Mouse (Mus musculus) erythroblast, embryonic 14.5 days (primary cell): ENCODE measurements around the gene Lancl1.

ENCODE experiments used
- GATA1 ChIP-seq: IDR thresholded peaks from 2 replicates; pipeline ENCODE4 v1.6.1; 2012; ENCODE audit warnings: low read length, inconsistent platforms, mixed read lengths
- TAL1 ChIP-seq: IDR thresholded peaks from 3 replicates; pipeline ENCODE4 v1.6.1; 2012; ENCODE audit warnings: low read length, inconsistent platforms, mixed read lengths

DNA sequence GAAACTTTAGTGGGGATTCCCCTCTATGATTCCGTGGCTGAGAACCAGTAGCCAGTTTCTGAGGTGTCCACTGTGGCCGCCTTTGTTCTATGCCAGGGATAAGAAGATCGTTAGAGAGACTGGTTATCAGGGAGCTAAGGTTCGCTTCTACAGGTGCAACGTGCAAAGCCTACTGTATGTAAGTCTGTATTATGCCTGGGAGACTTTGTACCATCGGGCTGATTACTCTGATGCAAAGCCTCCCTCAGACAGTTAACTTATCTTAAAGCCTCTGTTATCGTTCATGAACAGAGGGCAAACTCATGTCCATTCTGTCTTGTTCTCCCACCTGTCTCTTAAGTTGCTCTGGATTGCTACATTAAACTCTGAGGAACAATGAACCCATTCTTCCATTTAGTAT lies 40.5 kb upstream of the Lancl1 start:
- no peak for TF ChIP-seq TAL1
- TF ChIP-seq GATA1, result no peak
